Mouse (Mus musculus) intestine, postnatal 0 days (tissue): Measurements from ENCODE around the gene Camta1. TPM values are rescaled to one million over a fixed set of nuclear protein-coding genes. Genes with fewer than 3 reads are reported as not detected.

Experiments
- ATAC-seq: fragments of 200-750 bp; cut with Nextera tagmentation; 2 replicates; pipeline ENCODE4 v1.8.0; 2017; ENCODE audit warnings: mild to moderate bottlenecking, moderate TSS enrichment, moderate library complexity
- H3K27ac ChIP-seq: fragments of 300-500 bp; sonication (generic); 2 replicates; pipeline ENCODE4 v1.5.1; 2014; ENCODE audit warnings: mild to moderate bottlenecking, low read depth, low read length, moderate library complexity
- H3K27me3 ChIP-seq: fragments of 300-500 bp; sonication (generic); replicated peaks from 2 replicates; pipeline ENCODE4 v1.6.1; 2014; ENCODE audit warnings: low read length, mixed read lengths; ENCODE audit not compliant: control insufficient read depth, insufficient read depth
- H3K36me3 ChIP-seq: fragments of 300-500 bp; sonication (generic); 2 replicates; pipeline ENCODE4 v1.6.1; 2014; ENCODE audit warnings: mild to moderate bottlenecking, moderate library complexity; ENCODE audit not compliant: control insufficient read depth, insufficient read depth
- H3K4me1 ChIP-seq: fragments of 300-500 bp; sonication (generic); replicated peaks from 2 replicates; pipeline ENCODE4 v1.6.1; 2014; ENCODE audit warnings: antibody characterized with exemption, low read length, mixed read lengths; ENCODE audit not compliant: control insufficient read depth, insufficient read depth
- H3K4me2 ChIP-seq: fragments of 300-500 bp; sonication (generic); replicated peaks from 2 replicates; pipeline ENCODE4 v1.6.1; 2014; ENCODE audit warnings: low read depth, mild to moderate bottlenecking, moderate library complexity
- H3K4me3 ChIP-seq: fragments of 300-500 bp; sonication (generic); 2 replicates; pipeline ENCODE4 v1.5.1; 2014; ENCODE audit warnings: low read depth, low read length
- H3K9ac ChIP-seq: fragments of 300-500 bp; sonication (generic); 2 replicates; pipeline ENCODE4 v1.6.1; 2014; ENCODE audit warnings: mild to moderate bottlenecking, low read depth, low read length
- H3K9me3 ChIP-seq: fragments of 300-500 bp; sonication (generic); 2 replicates; pipeline ENCODE4 v1.6.1; 2016; ENCODE audit warnings: mixed run types; ENCODE audit not compliant: control insufficient read depth
- CTCF ChIP-seq: sonication (generic); IDR thresholded peaks from 2 replicates; pipeline ENCODE4 v1.5.1; 2016; ENCODE audit warnings: low read depth, mild to moderate bottlenecking, control low read depth, antibody characterized with exemption, moderate library complexity
- WGBS: fragments of 180-500 bp; shearing (Covaris S2); extraction: QIAGEN DNeasy Blood & Tissue Kit; methylation state at CpG from one replicate; pipeline ENCODE4 v1.1.7; 2014; 5-methylcytosine and 5-hydroxymethylcytosine counted together
- polyA plus RNA-seq: library from polyadenylated mRNA; unstranded; fragments of >200 nt; fragmentation: Nextera tagmentation; extraction: Ambion mirVana; gene quantifications from 2 replicates; pipeline ENCODE4 v1.2.1, GENCODE M21; 2015

Camta1 gene
- polyA plus RNA-seq, 1 experiment from 2014 or later = 54.1 TPM

GRCm38 (mm10) chr4:151767786-151768185 is 93.9 kb downstream of the Camta1 start:
- no peak for TF ChIP-seq CTCF

GRCm38 (mm10) chr4:151767361-151767760 is 94.3 kb downstream of the Camta1 start:
- no peak overlapping the region for H3K9ac ChIP-seq
- no peaks in the 10 kb centered on the region for H3K9me3 ChIP-seq
- WGBS = 78% methylated on average over 8 of the region's 8 CpGs
- no peaks in the 10 kb centered on the region for H3K36me3 ChIP-seq
- no peaks in the 10 kb centered on the region for H3K27me3 ChIP-seq
- no peak overlapping the region for H3K4me3 ChIP-seq
- H3K4me1 ChIP-seq = no peaks in the 10 kb centered on the region
- no peak overlapping the region for H3K27ac ChIP-seq
- no peak overlapping the region for H3K4me2 ChIP-seq
- ATAC-seq = no peak
- TF ChIP-seq CTCF = no peak

More at GRCm38 (mm10) chr4:151767786-151768185, 93.9 kb downstream of the Camta1 start:
- H3K36me3 ChIP-seq = no peaks in the 10 kb centered on the region
- H3K9me3 ChIP-seq = no peaks in the 10 kb centered on the region
- ATAC-seq = no peak
- H3K9ac ChIP-seq = no peak overlapping the region
- no peak overlapping the region for H3K4me2 ChIP-seq
- no peak overlapping the region for H3K27ac ChIP-seq
- WGBS = 78% methylated on average over 4 of the region's 4 CpGs
- H3K4me3 ChIP-seq = no peak overlapping the region
- no peaks in the 10 kb centered on the region for H3K4me1 ChIP-seq
- no peaks in the 10 kb centered on the region for H3K27me3 ChIP-seq

- no peak overlapping the region for H3K4me2 ChIP-seq
- H3K9me3 ChIP-seq = no peaks in the 10 kb centered on the region
- TF ChIP-seq CTCF = no peak
- WGBS = 44% methylated on average over 4 of the region's 4 CpGs
- H3K27ac ChIP-seq = no peak overlapping the region
- no peaks in the 10 kb centered on the region for H3K36me3 ChIP-seq
- no peak for ATAC-seq
- H3K4me3 ChIP-seq = no peak overlapping the region
- H3K4me1 ChIP-seq = no peaks in the 10 kb centered on the region
- H3K27me3 ChIP-seq = no peaks in the 10 kb centered on the region
- no peak overlapping the region for H3K9ac ChIP-seq
These were observed 96.3 kb downstream of the Camta1 start for GRCm38 (mm10) chr4:151765376-151765775.

- no peak for ATAC-seq
- WGBS = 31% methylated on average over 6 of the region's 6 CpGs
- Histone ChIP-seq H3K36me3 (no peaks in the 10 kb centered on the region), H3K9ac (no peak overlapping the region), H3K27ac (no peak overlapping the region), H3K9me3 (no peaks in the 10 kb centered on the region), H3K4me2 (no peak overlapping the region), H3K4me1 (no peaks in the 10 kb centered on the region), H3K4me3 (no peak overlapping the region), H3K27me3 (no peaks in the 10 kb centered on the region)
- TF ChIP-seq CTCF = no peak
These were observed 97.7 kb downstream of the Camta1 start for GRCm38 (mm10) chr4:151763928-151764327.

GRCm38 (mm10) chr4:151759095-151759494 is 102.6 kb downstream of the Camta1 start:
- Histone ChIP-seq H3K4me2 (no peak overlapping the region), H3K27ac (no peak overlapping the region), H3K4me3 (no peak overlapping the region), H3K36me3 (no peaks in the 10 kb centered on the region), H3K4me1 (no peaks in the 10 kb centered on the region), H3K9me3 (no peaks in the 10 kb centered on the region), H3K9ac (no peak overlapping the region), H3K27me3 (no peaks in the 10 kb centered on the region)
- no peak for ATAC-seq
- no peak for TF ChIP-seq CTCF
- WGBS = 78% methylated on average over 2 of the region's 2 CpGs

GRCm38 (mm10) chr4:151758337-151758736 is 103.3 kb downstream of the Camta1 start:
- H3K27me3 ChIP-seq = no peaks in the 10 kb centered on the region
- H3K9ac ChIP-seq = no peak overlapping the region

GRCm38 (mm10) chr4:151757261-151757660 is 104.4 kb downstream of the Camta1 start:
- H3K4me3 ChIP-seq = no peak overlapping the region
- no peaks in the 10 kb centered on the region for H3K4me1 ChIP-seq
- H3K9ac ChIP-seq = no peak overlapping the region
- no peaks in the 10 kb centered on the region for H3K27me3 ChIP-seq
- H3K27ac ChIP-seq = no peak overlapping the region
- H3K9me3 ChIP-seq = no peaks in the 10 kb centered on the region
- H3K36me3 ChIP-seq = no peaks in the 10 kb centered on the region
- WGBS = 93% methylated on average over 3 of the region's 3 CpGs
- H3K4me2 ChIP-seq = no peak overlapping the region
- TF ChIP-seq CTCF = no peak
- no peak for ATAC-seq

More at GRCm38 (mm10) chr4:151758337-151758736, 103.3 kb downstream of the Camta1 start:
- TF ChIP-seq CTCF = peak; percentile 38
- Histone ChIP-seq H3K4me3 (no peak overlapping the region), H3K4me2 (no peak overlapping the region), H3K9me3 (no peaks in the 10 kb centered on the region), H3K4me1 (no peaks in the 10 kb centered on the region), H3K27ac (no peak overlapping the region), H3K36me3 (no peaks in the 10 kb centered on the region)
- 94% methylated on average over 13 of the region's 13 CpGs for WGBS
- no peak for ATAC-seq
